Mouse (Mus musculus): Measurements from ENCODE around the gene Nufip2. TPM values are rescaled to one million over a fixed set of nuclear protein-coding genes. Genes with fewer than 3 reads are reported as not detected.
"Not testable (repeated sequence)": the region's sequence is repeated elsewhere in the genome, so short reads cannot be mapped to it uniquely, and the experiment has no call there.

Gene Nufip2
- polyA plus RNA-seq, 1 experiment from 2014 or later, result 5.7 TPM

DNA sequence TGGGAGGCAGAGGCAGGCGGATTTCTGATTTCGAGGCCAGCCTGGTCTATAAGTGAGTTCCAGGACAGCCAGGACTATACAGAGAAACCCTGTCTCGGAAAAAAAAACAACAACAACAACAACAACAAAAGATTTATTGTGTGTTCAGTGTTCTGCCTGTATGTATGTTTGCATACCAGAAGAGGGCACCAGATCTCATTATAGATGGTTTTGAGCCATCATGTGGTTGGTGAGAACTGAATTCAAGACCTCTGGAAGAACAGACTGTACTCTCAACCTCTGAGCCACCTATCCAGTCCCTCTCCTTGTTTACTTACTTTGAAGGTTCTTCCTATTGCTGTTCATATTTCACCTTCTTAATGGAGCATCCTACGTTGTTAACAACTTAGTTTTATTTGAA, 35.4 kb downstream of the Nufip2 start:
- no peaks in the 10 kb centered on the region for H3K27me3 ChIP-seq (ENCODE audit: control insufficient read depth, insufficient read depth, low read length)
- no peak overlapping the region for H3K4me3 ChIP-seq (ENCODE audit: low read depth, low read length)
- DNase-seq (ENCODE audit: low spot score), result no peak
- 91% methylated on average over 4 of the region's 4 CpGs for WGBS
- H3K27ac ChIP-seq (replicated peaks; ENCODE audit: low read depth, low read length), result no peak overlapping the region
- ATAC-seq (ENCODE audit: insufficient number of reproducible peaks, low FRiP score, low TSS enrichment, low read depth), result no peak
- no peaks in the 10 kb centered on the region for H3K9me3 ChIP-seq (ENCODE audit: control insufficient read depth, low read length)
- no peaks in the 10 kb centered on the region for H3K36me3 ChIP-seq (ENCODE audit: control insufficient read depth, insufficient read depth, low read length)
- no peaks in the 10 kb centered on the region for H3K4me1 ChIP-seq (ENCODE audit: control insufficient read depth, insufficient read depth, low read length)
- no peak overlapping the region for H3K4me2 ChIP-seq (ENCODE audit: low read depth, severe bottlenecking)
- no peak overlapping the region for H3K9ac ChIP-seq (ENCODE audit: low read length)

DNA sequence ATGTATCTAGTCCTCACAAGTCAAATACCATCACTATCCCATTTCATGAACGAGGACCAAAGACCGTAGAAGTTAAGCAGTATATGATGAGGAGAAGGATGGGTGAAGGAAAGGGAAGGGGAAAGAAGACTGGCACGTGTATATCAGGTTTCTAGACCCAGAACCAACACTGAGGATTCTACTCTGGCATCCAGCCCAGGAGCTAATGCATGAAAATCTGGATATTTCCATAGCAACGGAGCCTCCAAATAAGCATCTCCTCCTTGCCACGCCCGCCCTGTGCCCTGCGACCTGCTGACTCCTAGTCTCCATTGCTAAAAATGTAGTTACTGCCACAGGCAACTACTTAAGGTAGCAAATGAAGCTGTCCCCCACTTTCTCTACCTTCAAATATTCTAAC, 38.8 kb downstream of the Nufip2 start:
- no peak for ATAC-seq (ENCODE audit: insufficient number of reproducible peaks, low FRiP score, low TSS enrichment, low read depth)
- Histone ChIP-seq H3K9ac (ENCODE audit: low read length) (no peak overlapping the region), H3K36me3 (ENCODE audit: control insufficient read depth, insufficient read depth, low read length) (no peaks in the 10 kb centered on the region), H3K27ac (replicated peaks; ENCODE audit: low read depth, low read length) (no peak overlapping the region), H3K4me1 (ENCODE audit: control insufficient read depth, insufficient read depth, low read length) (no peaks in the 10 kb centered on the region), H3K4me3 (ENCODE audit: low read depth, low read length) (no peak overlapping the region), H3K9me3 (ENCODE audit: control insufficient read depth, low read length) (no peaks in the 10 kb centered on the region), H3K27me3 (ENCODE audit: control insufficient read depth, insufficient read depth, low read length) (no peaks in the 10 kb centered on the region), H3K4me2 (ENCODE audit: low read depth, severe bottlenecking) (no peak overlapping the region)
- DNase-seq (ENCODE audit: low spot score), result no peak
- WGBS, result 74% methylated on average over 7 of the region's 7 CpGs

DNA sequence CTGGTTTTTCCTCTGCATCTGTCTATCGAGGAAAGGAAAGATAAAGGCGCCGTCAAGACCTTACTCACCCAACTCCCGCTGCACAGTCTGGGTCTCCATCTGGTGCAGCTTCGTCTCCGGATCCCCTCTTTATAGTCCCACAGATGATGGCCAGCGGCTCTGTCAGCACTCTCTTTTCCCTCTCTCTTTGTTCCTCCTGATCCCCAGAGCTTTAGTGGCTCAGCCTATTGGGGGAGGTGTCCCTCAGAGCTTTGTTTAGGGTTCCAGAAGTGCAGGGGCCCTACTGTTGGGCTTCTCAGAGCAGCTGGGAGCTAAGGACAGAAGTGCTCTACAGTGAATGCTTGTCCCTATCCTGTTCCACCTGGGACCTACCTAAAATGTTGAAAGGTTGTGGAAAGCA, 39.2 kb downstream of the Nufip2 start, which contains the start of gene Cryba1:
Cryba1 (minus strand) TSS at position 101 of the 400 bp plus-strand sequence.
- H3K4me1 ChIP-seq (ENCODE audit: control insufficient read depth, insufficient read depth, low read length), result no peaks in the 10 kb centered on the region
- WGBS, result 60% methylated on average over 7 of the region's 7 CpGs

DNA sequence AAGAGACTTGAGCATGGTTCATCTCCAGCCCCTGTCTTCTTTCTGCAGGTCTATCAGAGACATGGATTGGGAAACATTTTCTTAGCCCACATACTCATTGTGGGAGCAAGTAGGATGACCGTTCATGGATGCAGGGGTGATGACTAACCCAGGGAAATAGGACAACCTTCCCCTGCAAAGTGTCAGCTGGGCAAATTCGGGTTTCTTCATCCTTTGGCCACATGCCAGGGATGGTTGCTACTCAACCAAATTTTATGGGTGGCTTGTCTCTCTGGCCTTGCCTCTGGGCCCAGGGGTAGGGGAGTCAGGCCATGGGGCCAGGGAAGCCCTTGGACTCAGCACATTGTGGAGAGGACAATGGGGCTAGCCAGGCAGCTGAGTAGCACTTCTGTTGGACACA, 42.6 kb downstream of the Nufip2 start:
- Histone ChIP-seq H3K4me1 (ENCODE audit: control insufficient read depth, insufficient read depth, low read length) (no peaks in the 10 kb centered on the region), H3K4me2 (ENCODE audit: low read depth, severe bottlenecking) (no peak overlapping the region), H3K27me3 (ENCODE audit: control insufficient read depth, insufficient read depth, low read length) (no peaks in the 10 kb centered on the region), H3K4me3 (ENCODE audit: low read depth, low read length) (no peak overlapping the region), H3K9ac (ENCODE audit: low read length) (no peak overlapping the region), H3K9me3 (ENCODE audit: control insufficient read depth, low read length) (no peaks in the 10 kb centered on the region), H3K27ac (replicated peaks; ENCODE audit: low read depth, low read length) (no peak overlapping the region), H3K36me3 (ENCODE audit: control insufficient read depth, insufficient read depth, low read length) (no peaks in the 10 kb centered on the region)
- DNase-seq (ENCODE audit: low spot score), result no peak
- WGBS, result 84% methylated on average over 2 of the region's 2 CpGs
- no peak for ATAC-seq (ENCODE audit: insufficient number of reproducible peaks, low FRiP score, low TSS enrichment, low read depth)

More for the DNA sequence above, 39.2 kb downstream of the Nufip2 start, which contains the start of gene Cryba1:
- Histone ChIP-seq H3K27ac (replicated peaks; ENCODE audit: low read depth, low read length) (no peak within 1 kb of the TSS), H3K4me2 (ENCODE audit: low read depth, severe bottlenecking) (no peak within 1 kb of the TSS), H3K9ac (ENCODE audit: low read length) (no peak within 1 kb of the TSS), H3K27me3 (ENCODE audit: control insufficient read depth, insufficient read depth, low read length) (no peaks in the 10 kb centered on the region), H3K9me3 (ENCODE audit: control insufficient read depth, low read length) (no peaks in the 10 kb centered on the region), H3K36me3 (ENCODE audit: control insufficient read depth, insufficient read depth, low read length) (no peaks in the 10 kb centered on the region), H3K4me3 (ENCODE audit: low read depth, low read length) (no peak within 1 kb of the TSS)
- DNase-seq (ENCODE audit: low spot score), result no peak
- ATAC-seq (ENCODE audit: insufficient number of reproducible peaks, low FRiP score, low TSS enrichment, low read depth), result no peak

DNA sequence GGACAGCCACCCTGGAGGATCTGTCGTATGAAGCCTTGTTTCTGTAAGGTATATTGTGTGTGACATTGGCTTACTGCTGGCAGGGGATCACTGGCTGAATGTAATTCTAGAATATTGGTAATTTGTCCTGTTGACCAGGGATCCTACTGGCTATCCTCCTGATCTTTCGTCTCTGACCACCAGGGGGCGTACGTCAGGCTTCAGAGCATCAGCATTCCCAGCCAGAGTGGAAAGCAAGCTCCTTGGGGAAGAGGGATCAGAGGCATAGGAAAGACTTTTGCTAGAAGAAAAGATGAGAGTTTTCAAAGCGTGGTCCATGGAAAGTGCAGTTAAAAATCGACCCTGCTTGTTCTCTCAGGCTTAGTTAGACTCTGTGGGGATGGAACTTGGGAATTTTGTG, 51.3 kb downstream of the Nufip2 start:
- Histone ChIP-seq H3K9me3 (ENCODE audit: control insufficient read depth, low read length) (no peaks in the 10 kb centered on the region), H3K4me1 (ENCODE audit: control insufficient read depth, insufficient read depth, low read length) (no peaks in the 10 kb centered on the region), H3K4me2 (ENCODE audit: low read depth, severe bottlenecking) (no peak overlapping the region), H3K4me3 (ENCODE audit: low read depth, low read length) (no peak overlapping the region), H3K36me3 (ENCODE audit: control insufficient read depth, insufficient read depth, low read length) (no peaks in the 10 kb centered on the region), H3K27me3 (ENCODE audit: control insufficient read depth, insufficient read depth, low read length) (no peaks in the 10 kb centered on the region), H3K27ac (replicated peaks; ENCODE audit: low read depth, low read length) (no peak overlapping the region), H3K9ac (ENCODE audit: low read length) (no peak overlapping the region)
- under 1% methylated on average over 6 of the region's 6 CpGs for WGBS
- DNase-seq (ENCODE audit: low spot score) (peak; percentile 92), ATAC-seq (ENCODE audit: insufficient number of reproducible peaks, low FRiP score, low TSS enrichment, low read depth) (no peak)

DNA sequence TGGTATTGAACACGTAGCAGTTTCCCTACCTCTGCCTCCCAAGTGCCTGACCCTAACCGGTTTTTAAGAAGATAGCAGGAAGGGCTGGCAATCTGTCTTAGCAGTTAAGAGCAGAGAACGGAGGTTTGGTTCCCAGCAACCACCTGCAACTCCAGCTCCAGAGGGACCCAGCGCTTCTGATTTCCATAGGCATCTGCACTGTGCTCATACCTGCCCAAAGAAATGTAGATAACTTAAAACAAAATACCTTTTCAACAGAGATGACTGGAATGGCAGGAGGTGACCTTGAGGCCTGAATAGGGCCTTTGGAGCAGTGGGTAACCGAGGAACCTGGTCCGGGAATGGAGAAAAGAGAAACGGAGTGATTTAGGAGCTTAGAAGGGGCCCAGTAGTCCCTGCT, 52.6 kb downstream of the Nufip2 start:
- Histone ChIP-seq H3K9me3 (ENCODE audit: control insufficient read depth, low read length) (no peaks in the 10 kb centered on the region), H3K27me3 (ENCODE audit: control insufficient read depth, insufficient read depth, low read length) (no peaks in the 10 kb centered on the region), H3K9ac (ENCODE audit: low read length) (no peak overlapping the region), H3K27ac (replicated peaks; ENCODE audit: low read depth, low read length) (no peak overlapping the region), H3K4me2 (ENCODE audit: low read depth, severe bottlenecking) (no peak overlapping the region), H3K4me1 (ENCODE audit: control insufficient read depth, insufficient read depth, low read length) (no peaks in the 10 kb centered on the region), H3K4me3 (ENCODE audit: low read depth, low read length) (no peak overlapping the region), H3K36me3 (ENCODE audit: control insufficient read depth, insufficient read depth, low read length) (no peaks in the 10 kb centered on the region)
- DNase-seq (ENCODE audit: low spot score) (no peak), ATAC-seq (ENCODE audit: insufficient number of reproducible peaks, low FRiP score, low TSS enrichment, low read depth) (no peak)
- 53% methylated on average over 7 of the region's 7 CpGs for WGBS

DNA sequence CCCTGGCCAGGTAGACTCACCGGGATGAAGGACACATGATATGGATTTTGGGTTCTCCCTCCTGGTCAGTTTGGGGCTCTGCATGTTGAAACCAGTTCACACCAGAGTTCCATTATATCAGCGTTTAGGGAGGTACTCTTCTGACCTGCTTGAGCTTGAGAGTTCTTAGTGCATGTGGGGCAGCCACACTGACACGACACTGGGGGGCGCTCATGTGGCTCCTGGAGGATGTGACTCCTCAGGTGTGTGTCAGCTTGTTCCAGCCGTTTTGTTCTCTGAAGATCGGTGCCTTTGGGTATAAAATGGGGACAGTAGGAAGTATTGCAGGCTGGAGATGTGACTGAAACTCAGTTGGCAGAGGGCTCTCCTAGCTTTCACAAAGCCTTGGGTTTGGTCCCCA, 58.0 kb downstream of the Nufip2 start:
- 42% methylated on average over 6 of the region's 6 CpGs for WGBS
- H3K4me3 ChIP-seq (ENCODE audit: low read depth, low read length), result no peak overlapping the region
- H3K36me3 ChIP-seq (ENCODE audit: control insufficient read depth, insufficient read depth, low read length), result no peaks in the 10 kb centered on the region
- no peak overlapping the region for H3K27ac ChIP-seq (replicated peaks; ENCODE audit: low read depth, low read length)
- no peaks in the 10 kb centered on the region for H3K27me3 ChIP-seq (ENCODE audit: control insufficient read depth, insufficient read depth, low read length)
- no peak for DNase-seq (ENCODE audit: low spot score)
- no peak overlapping the region for H3K4me2 ChIP-seq (ENCODE audit: low read depth, severe bottlenecking)
- no peak overlapping the region for H3K9ac ChIP-seq (ENCODE audit: low read length)
- no peaks in the 10 kb centered on the region for H3K9me3 ChIP-seq (ENCODE audit: control insufficient read depth, low read length)
- ATAC-seq (ENCODE audit: insufficient number of reproducible peaks, low FRiP score, low TSS enrichment, low read depth), result no peak
- H3K4me1 ChIP-seq (ENCODE audit: control insufficient read depth, insufficient read depth, low read length), result no peaks in the 10 kb centered on the region

DNA sequence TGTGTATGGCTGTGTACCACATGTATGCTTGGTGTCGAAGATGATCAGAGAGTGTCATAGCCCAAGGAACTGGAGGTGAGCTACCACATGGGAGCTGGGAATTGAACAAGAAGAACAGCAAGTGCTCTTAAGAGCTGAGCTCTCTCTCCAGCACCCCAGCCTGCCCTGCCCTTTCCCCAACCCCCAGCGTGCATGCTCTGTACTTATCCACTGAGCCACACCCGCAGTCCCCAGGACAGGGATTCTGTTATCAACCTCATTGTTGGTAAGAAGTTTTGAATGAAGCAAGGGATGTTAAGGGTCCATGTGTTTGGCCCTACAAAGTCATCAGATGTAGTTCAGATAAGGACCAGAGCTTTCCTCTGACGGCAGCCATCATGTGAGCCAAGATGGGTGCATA, 60.7 kb downstream of the Nufip2 start:
- H3K9me3 ChIP-seq (ENCODE audit: control insufficient read depth, low read length), result no peaks in the 10 kb centered on the region
- H3K27me3 ChIP-seq (ENCODE audit: control insufficient read depth, insufficient read depth, low read length), result no peaks in the 10 kb centered on the region
- 85% methylated on average over 4 of the region's 4 CpGs for WGBS
- no peak overlapping the region for H3K4me2 ChIP-seq (ENCODE audit: low read depth, severe bottlenecking)
- H3K27ac ChIP-seq (replicated peaks; ENCODE audit: low read depth, low read length), result no peak overlapping the region
- DNase-seq (ENCODE audit: low spot score) (no peak), ATAC-seq (ENCODE audit: insufficient number of reproducible peaks, low FRiP score, low TSS enrichment, low read depth) (no peak)
- H3K9ac ChIP-seq (ENCODE audit: low read length), result no peak overlapping the region
- no peaks in the 10 kb centered on the region for H3K4me1 ChIP-seq (ENCODE audit: control insufficient read depth, insufficient read depth, low read length)
- H3K36me3 ChIP-seq (ENCODE audit: control insufficient read depth, insufficient read depth, low read length), result no peaks in the 10 kb centered on the region
- H3K4me3 ChIP-seq (ENCODE audit: low read depth, low read length), result no peak overlapping the region

DNA sequence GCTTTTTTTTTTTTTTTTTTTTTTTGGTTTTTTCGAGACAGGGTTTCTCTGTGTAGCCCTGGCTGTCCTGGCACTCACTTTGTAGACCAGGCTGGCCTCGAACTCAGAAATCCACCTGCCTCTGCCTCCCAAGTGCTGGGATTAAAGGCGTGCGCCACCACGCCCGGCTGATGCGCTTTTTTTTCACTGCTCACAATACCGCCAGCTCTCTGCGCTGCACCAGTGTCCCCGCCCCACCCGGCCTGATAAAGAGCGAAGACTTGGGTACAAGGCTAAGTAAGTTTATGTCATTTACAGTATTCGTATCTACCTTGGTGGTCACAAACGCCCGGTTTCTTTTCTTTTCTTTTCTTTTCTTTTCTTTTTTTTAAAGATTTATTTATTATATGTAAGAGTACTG, 61.1 kb downstream of the Nufip2 start:
- not testable (repeated sequence) for H3K4me3 ChIP-seq (ENCODE audit: low read depth, low read length); DNase-seq (ENCODE audit: low spot score); H3K27me3 ChIP-seq (ENCODE audit: control insufficient read depth, insufficient read depth, low read length); H3K4me2 ChIP-seq (ENCODE audit: low read depth, severe bottlenecking); ATAC-seq (ENCODE audit: insufficient number of reproducible peaks, low FRiP score, low TSS enrichment, low read depth); H3K4me1 ChIP-seq (ENCODE audit: control insufficient read depth, insufficient read depth, low read length); H3K9ac ChIP-seq (ENCODE audit: low read length); H3K9me3 ChIP-seq (ENCODE audit: control insufficient read depth, low read length); H3K36me3 ChIP-seq (ENCODE audit: control insufficient read depth, insufficient read depth, low read length); H3K27ac ChIP-seq (replicated peaks; ENCODE audit: low read depth, low read length)
- 89% methylated on average over 14 of the region's 15 CpGs for WGBS
